Mouse (Mus musculus): ENCODE measurements around the gene Nid2. TPM values are rescaled to one million over a fixed set of nuclear protein-coding genes. Genes with fewer than 3 reads are reported as not detected.

Nid2 gene
- polyA plus RNA-seq, 1 experiment, result 4.7 TPM

- WGBS, result 94% methylated on average over 9 of the region's 9 CpGs
- H3K4me3 ChIP-seq (ENCODE audit: control insufficient read depth, insufficient read depth, low read length), result no peak overlapping the region
- H3K27me3 ChIP-seq (ENCODE audit: control insufficient read depth, insufficient read depth, low read length), result no peaks in the 10 kb centered on the region
- no peak overlapping the region for H3K27ac ChIP-seq (ENCODE audit: control insufficient read depth, insufficient read depth, low read length)
- H3K4me1 ChIP-seq (replicated peaks; ENCODE audit: control insufficient read depth, insufficient read depth, low read length), result no peaks in the 10 kb centered on the region
- no peak for DNase-seq
- TF ChIP-seq POLR2A (IDR thresholded peaks at IDR 0.05; ENCODE audit: control insufficient read depth, extremely low read depth, insufficient read depth, low read length, poor library complexity), result no peak
- no peak for TF ChIP-seq CTCF (IDR thresholded peaks at IDR 0.05; ENCODE audit: borderline replicate concordance, control insufficient read depth, extremely low read depth, insufficient read depth, low read length, poor library complexity)
- H3K36me3 ChIP-seq (ENCODE audit: control insufficient read depth, insufficient read depth, low read length), result no peaks in the 10 kb centered on the region
These were observed 11.5 kb upstream of the Nid2 start for GRCm38 (mm10) chr14:19739416-19740146.

GRCm38 (mm10) chr14:19740147-19740738, 10.8 kb upstream of the Nid2 start:
- TF ChIP-seq CTCF (IDR thresholded peaks at IDR 0.05; ENCODE audit: borderline replicate concordance, control insufficient read depth, extremely low read depth, insufficient read depth, low read length, poor library complexity) (no peak), POLR2A (IDR thresholded peaks at IDR 0.05; ENCODE audit: control insufficient read depth, extremely low read depth, insufficient read depth, low read length, poor library complexity) (no peak)
- no peak overlapping the region for H3K27ac ChIP-seq (ENCODE audit: control insufficient read depth, insufficient read depth, low read length)
- no peaks in the 10 kb centered on the region for H3K27me3 ChIP-seq (ENCODE audit: control insufficient read depth, insufficient read depth, low read length)
- no peak overlapping the region for H3K4me3 ChIP-seq (ENCODE audit: control insufficient read depth, insufficient read depth, low read length)
- DNase-seq, result no peak
- no peaks in the 10 kb centered on the region for H3K36me3 ChIP-seq (ENCODE audit: control insufficient read depth, insufficient read depth, low read length)
- H3K4me1 ChIP-seq (replicated peaks; ENCODE audit: control insufficient read depth, insufficient read depth, low read length), result no peaks in the 10 kb centered on the region
- 95% methylated on average over 6 of the region's 6 CpGs for WGBS

GRCm38 (mm10) chr14:19744876-19745275, 6.2 kb upstream of the Nid2 start:
- no peak for TF ChIP-seq CTCF (IDR thresholded peaks at IDR 0.05; ENCODE audit: borderline replicate concordance, control insufficient read depth, extremely low read depth, insufficient read depth, low read length, poor library complexity)
- TF ChIP-seq POLR2A (IDR thresholded peaks at IDR 0.05; ENCODE audit: control insufficient read depth, extremely low read depth, insufficient read depth, low read length, poor library complexity), result no peak
- H3K27ac ChIP-seq (ENCODE audit: control insufficient read depth, insufficient read depth, low read length), result no peak overlapping the region
- 87% methylated on average over 5 of the region's 5 CpGs for WGBS
- no peak overlapping the region for H3K4me3 ChIP-seq (ENCODE audit: control insufficient read depth, insufficient read depth, low read length)
- DNase-seq, result no peak
- H3K27me3 ChIP-seq (ENCODE audit: control insufficient read depth, insufficient read depth, low read length), result no peaks in the 10 kb centered on the region
- H3K36me3 ChIP-seq (ENCODE audit: control insufficient read depth, insufficient read depth, low read length), result no peaks in the 10 kb centered on the region
- H3K4me1 ChIP-seq (replicated peaks; ENCODE audit: control insufficient read depth, insufficient read depth, low read length), result no peaks in the 10 kb centered on the region

- TF ChIP-seq CTCF (IDR thresholded peaks at IDR 0.05; ENCODE audit: borderline replicate concordance, control insufficient read depth, extremely low read depth, insufficient read depth, low read length, poor library complexity) (no peak), POLR2A (IDR thresholded peaks at IDR 0.05; ENCODE audit: control insufficient read depth, extremely low read depth, insufficient read depth, low read length, poor library complexity) (no peak)
- no peak overlapping the region for H3K27ac ChIP-seq (ENCODE audit: control insufficient read depth, insufficient read depth, low read length)
- 96% methylated on average over 2 of the region's 2 CpGs for WGBS
- no peak for DNase-seq
- H3K36me3 ChIP-seq (ENCODE audit: control insufficient read depth, insufficient read depth, low read length), result no peaks in the 10 kb centered on the region
- H3K4me1 ChIP-seq (replicated peaks; ENCODE audit: control insufficient read depth, insufficient read depth, low read length), result peaks cover 5% of the 10 kb centered on the region
- H3K27me3 ChIP-seq (ENCODE audit: control insufficient read depth, insufficient read depth, low read length), result 0 out of 2 replicates have a peak, but pooled peaks cover 4% of the 10 kb centered on the region
- H3K4me3 ChIP-seq (ENCODE audit: control insufficient read depth, insufficient read depth, low read length), result no peak overlapping the region
These were observed 4.8 kb upstream of the Nid2 start for GRCm38 (mm10) chr14:19746232-19746631.

GRCm38 (mm10) chr14:19746731-19747130, 4.3 kb upstream of the Nid2 start:
- DNase-seq, result no peak
- Histone ChIP-seq H3K27ac (ENCODE audit: control insufficient read depth, insufficient read depth, low read length) (no peak overlapping the region), H3K4me3 (ENCODE audit: control insufficient read depth, insufficient read depth, low read length) (no peak overlapping the region), H3K36me3 (ENCODE audit: control insufficient read depth, insufficient read depth, low read length) (no peaks in the 10 kb centered on the region), H3K4me1 (replicated peaks; ENCODE audit: control insufficient read depth, insufficient read depth, low read length) (peaks cover 5% of the 10 kb centered on the region), H3K27me3 (ENCODE audit: control insufficient read depth, insufficient read depth, low read length) (peaks cover 7% of the 10 kb centered on the region; the same call in 1 of the 2 replicates)
- WGBS, result 91% methylated on average over 2 of the region's 2 CpGs
- no peak for TF ChIP-seq CTCF (IDR thresholded peaks at IDR 0.05; ENCODE audit: borderline replicate concordance, control insufficient read depth, extremely low read depth, insufficient read depth, low read length, poor library complexity)

GRCm38 (mm10) chr14:19749743-19750142, 1.3 kb upstream of the Nid2 start:
- no peak for TF ChIP-seq CTCF (IDR thresholded peaks at IDR 0.05; ENCODE audit: borderline replicate concordance, control insufficient read depth, extremely low read depth, insufficient read depth, low read length, poor library complexity)
- TF ChIP-seq POLR2A (IDR thresholded peaks at IDR 0.05; ENCODE audit: control insufficient read depth, extremely low read depth, insufficient read depth, low read length, poor library complexity), result no peak
- Histone ChIP-seq H3K36me3 (ENCODE audit: control insufficient read depth, insufficient read depth, low read length) (no peaks in the 10 kb centered on the region), H3K4me3 (ENCODE audit: control insufficient read depth, insufficient read depth, low read length) (no peak overlapping the region), H3K4me1 (replicated peaks; ENCODE audit: control insufficient read depth, insufficient read depth, low read length) (peaks cover 5% of the 10 kb centered on the region), H3K27me3 (ENCODE audit: control insufficient read depth, insufficient read depth, low read length) (peaks cover 11% of the 10 kb centered on the region; the same call in 1 of the 2 replicates), H3K27ac (ENCODE audit: control insufficient read depth, insufficient read depth, low read length) (no peak overlapping the region)
- 92% methylated on average over 2 of the region's 2 CpGs for WGBS
- no peak for DNase-seq
